Mouse (Mus musculus): ENCODE results near the gene Ppp4r2. TPM values are rescaled to one million over a fixed set of nuclear protein-coding genes. Genes with fewer than 3 reads are reported as not detected.

Ppp4r2 gene
- polyA plus RNA-seq, 1 experiment: 66.7 TPM

DNA sequence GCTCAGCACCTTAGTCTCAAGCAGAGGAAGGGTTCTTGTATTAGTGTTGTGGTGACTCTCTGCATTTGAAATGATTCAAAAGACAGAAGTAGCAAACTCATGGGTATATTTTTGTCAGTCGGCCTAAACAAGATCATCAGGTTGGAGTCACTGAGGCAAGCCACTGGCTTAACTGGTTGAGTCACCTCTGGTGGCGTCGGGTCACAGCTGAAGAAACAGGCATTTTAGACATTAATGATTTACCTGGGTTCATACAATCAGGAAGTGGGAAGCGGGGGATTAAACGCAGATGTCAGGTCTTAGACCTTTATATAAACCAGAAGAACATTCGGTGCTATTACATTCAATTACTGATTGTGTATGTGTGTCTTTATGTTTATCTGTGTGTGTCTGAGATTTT, 7.4 kb upstream of the Ppp4r2 start:
- Histone ChIP-seq H3K27ac (ENCODE audit: insufficient read depth, low read depth, low read length) (no peak overlapping the region), H3K4me1 (ENCODE audit: control insufficient read depth, insufficient read depth, low read length) (no peaks in the 10 kb centered on the region), H3K4me3 (ENCODE audit: insufficient read depth, low read length) (no peak overlapping the region)
- TF ChIP-seq CTCF (IDR thresholded peaks at IDR 0.05; ENCODE audit: low read depth, low read length) (no peak), POLR2A (IDR thresholded peaks at IDR 0.05; ENCODE audit: borderline replicate concordance, low read depth, low read length) (no peak)

DNA sequence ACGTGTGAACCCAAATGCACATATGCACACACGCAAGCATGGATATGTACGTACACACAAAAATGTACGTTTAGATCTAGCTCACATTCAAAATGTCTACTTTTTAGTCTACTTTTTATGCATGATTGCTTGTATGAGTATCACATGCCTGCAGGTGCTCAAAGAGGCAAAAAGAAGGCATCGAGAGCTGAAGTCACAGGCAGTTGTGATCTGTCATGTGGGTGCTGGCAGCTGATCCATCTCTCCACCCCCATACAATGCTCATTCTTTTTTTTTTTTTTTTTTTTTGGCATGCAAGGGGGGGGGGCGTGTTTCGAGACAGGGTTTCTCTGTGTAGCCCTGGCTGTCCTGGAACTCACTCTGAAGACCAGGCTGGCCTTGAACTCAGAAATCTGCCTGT, 4.9 kb upstream of the Ppp4r2 start:
- TF ChIP-seq POLR2A (IDR thresholded peaks at IDR 0.05; ENCODE audit: borderline replicate concordance, low read depth, low read length): no peak
- no peak for TF ChIP-seq CTCF (IDR thresholded peaks at IDR 0.05; ENCODE audit: low read depth, low read length)
- Histone ChIP-seq H3K27ac (ENCODE audit: insufficient read depth, low read depth, low read length) (no peak overlapping the region), H3K4me1 (ENCODE audit: control insufficient read depth, insufficient read depth, low read length) (peaks cover 3% of the 10 kb centered on the region), H3K4me3 (ENCODE audit: insufficient read depth, low read length) (no peak overlapping the region)

- Histone ChIP-seq H3K27ac (ENCODE audit: insufficient read depth, low read depth, low read length) (no peak overlapping the region), H3K4me3 (ENCODE audit: insufficient read depth, low read length) (no peak overlapping the region), H3K4me1 (ENCODE audit: control insufficient read depth, insufficient read depth, low read length) (peaks cover 5% of the 10 kb centered on the region)
- TF ChIP-seq POLR2A (IDR thresholded peaks at IDR 0.05; ENCODE audit: borderline replicate concordance, low read depth, low read length) (no peak), CTCF (IDR thresholded peaks at IDR 0.05; ENCODE audit: low read depth, low read length) (no peak)
Measured at GRCm38 (mm10) chr6:100829770-100830169, 3.7 kb upstream of the Ppp4r2 start.

GRCm38 (mm10) chr6:100831188-100831587, 2.2 kb upstream of the Ppp4r2 start:
- no peak overlapping the region for H3K4me3 ChIP-seq (ENCODE audit: insufficient read depth, low read length)
- TF ChIP-seq CTCF (IDR thresholded peaks at IDR 0.05; ENCODE audit: low read depth, low read length) (no peak), POLR2A (IDR thresholded peaks at IDR 0.05; ENCODE audit: borderline replicate concordance, low read depth, low read length) (no peak)
- H3K27ac ChIP-seq (ENCODE audit: insufficient read depth, low read depth, low read length): no peak overlapping the region
- H3K4me1 ChIP-seq (ENCODE audit: control insufficient read depth, insufficient read depth, low read length): peaks cover 11% of the 10 kb centered on the region

GRCm38 (mm10) chr6:100831751-100832150, 1.7 kb upstream of the Ppp4r2 start:
- TF ChIP-seq CTCF (IDR thresholded peaks at IDR 0.05; ENCODE audit: low read depth, low read length) (no peak), POLR2A (IDR thresholded peaks at IDR 0.05; ENCODE audit: borderline replicate concordance, low read depth, low read length) (no peak)
- H3K4me3 ChIP-seq (ENCODE audit: insufficient read depth, low read length): no peak overlapping the region
- peaks cover 11% of the 10 kb centered on the region for H3K4me1 ChIP-seq (ENCODE audit: control insufficient read depth, insufficient read depth, low read length)
- H3K27ac ChIP-seq (ENCODE audit: insufficient read depth, low read depth, low read length): no peak overlapping the region

DNA sequence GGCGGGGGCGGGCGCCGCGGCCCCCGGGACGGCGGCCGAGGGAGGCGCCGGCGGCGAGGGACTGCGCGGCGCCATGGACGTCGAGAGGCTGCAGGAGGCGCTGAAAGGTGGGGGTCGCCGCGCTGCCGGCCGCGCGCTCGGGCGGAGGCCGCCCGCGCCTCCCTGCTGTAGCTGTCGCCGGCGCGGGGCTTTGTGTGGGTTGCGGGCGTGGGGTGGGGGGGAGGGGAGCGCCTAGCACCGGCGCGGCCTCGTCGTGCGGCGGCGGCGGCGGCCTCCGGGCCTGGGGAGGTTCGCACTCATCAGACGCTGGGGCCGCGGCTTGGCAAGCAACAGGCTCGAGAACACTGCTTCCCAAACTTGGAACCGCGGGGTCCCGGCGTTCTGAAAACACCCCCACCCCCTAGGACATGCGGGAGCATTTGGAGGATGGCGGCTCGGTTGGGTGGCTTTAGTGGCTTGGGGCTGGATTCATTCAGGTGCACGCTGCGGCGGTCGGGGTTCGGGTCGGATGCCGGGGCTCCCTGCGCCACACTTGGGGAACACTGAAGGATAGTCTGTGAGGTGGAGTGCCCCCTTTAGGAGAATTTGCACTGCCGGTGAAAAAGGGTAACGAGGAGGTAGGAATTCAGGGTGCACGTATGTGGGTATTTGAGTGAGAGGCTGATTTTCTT, 524 bp downstream of the Ppp4r2 start:
- Histone ChIP-seq H3K27ac (ENCODE audit: insufficient read depth, low read depth, low read length) (peak overlapping the region; percentile 67), H3K4me1 (ENCODE audit: control insufficient read depth, insufficient read depth, low read length) (peaks cover 11% of the 10 kb centered on the region), H3K4me3 (ENCODE audit: insufficient read depth, low read length) (peak overlapping the region; percentile 98)
- no peak for TF ChIP-seq POLR2A (IDR thresholded peaks at IDR 0.05; ENCODE audit: borderline replicate concordance, low read depth, low read length)
- no peak for TF ChIP-seq CTCF (IDR thresholded peaks at IDR 0.05; ENCODE audit: low read depth, low read length)

GRCm38 (mm10) chr6:100834489-100835160, 1.2 kb downstream of the Ppp4r2 start:
- Histone ChIP-seq H3K4me3 (ENCODE audit: insufficient read depth, low read length) (peak overlapping the region; percentile 98), H3K4me1 (ENCODE audit: control insufficient read depth, insufficient read depth, low read length) (peaks cover 11% of the 10 kb centered on the region), H3K27ac (ENCODE audit: insufficient read depth, low read depth, low read length) (no peak overlapping the region)
- no peak for TF ChIP-seq CTCF (IDR thresholded peaks at IDR 0.05; ENCODE audit: low read depth, low read length)
- no peak for TF ChIP-seq POLR2A (IDR thresholded peaks at IDR 0.05; ENCODE audit: borderline replicate concordance, low read depth, low read length)

GRCm38 (mm10) chr6:100845058-100845457, 11.6 kb downstream of the Ppp4r2 start:
- Histone ChIP-seq H3K27ac (ENCODE audit: insufficient read depth, low read depth, low read length) (no peak overlapping the region), H3K4me3 (ENCODE audit: insufficient read depth, low read length) (no peak overlapping the region), H3K4me1 (ENCODE audit: control insufficient read depth, insufficient read depth, low read length) (peaks cover 18% of the 10 kb centered on the region)
- TF ChIP-seq CTCF (IDR thresholded peaks at IDR 0.05; ENCODE audit: low read depth, low read length): no peak
- TF ChIP-seq POLR2A (IDR thresholded peaks at IDR 0.05; ENCODE audit: borderline replicate concordance, low read depth, low read length): no peak

- Histone ChIP-seq H3K27ac (ENCODE audit: insufficient read depth, low read depth, low read length) (no peak overlapping the region), H3K4me3 (ENCODE audit: insufficient read depth, low read length) (no peak overlapping the region), H3K4me1 (ENCODE audit: control insufficient read depth, insufficient read depth, low read length) (peaks cover 35% of the 10 kb centered on the region)
- TF ChIP-seq CTCF (IDR thresholded peaks at IDR 0.05; ENCODE audit: low read depth, low read length) (no peak), POLR2A (IDR thresholded peaks at IDR 0.05; ENCODE audit: borderline replicate concordance, low read depth, low read length) (no peak)
Measured at GRCm38 (mm10) chr6:100847264-100847663, 13.8 kb downstream of the Ppp4r2 start.

DNA sequence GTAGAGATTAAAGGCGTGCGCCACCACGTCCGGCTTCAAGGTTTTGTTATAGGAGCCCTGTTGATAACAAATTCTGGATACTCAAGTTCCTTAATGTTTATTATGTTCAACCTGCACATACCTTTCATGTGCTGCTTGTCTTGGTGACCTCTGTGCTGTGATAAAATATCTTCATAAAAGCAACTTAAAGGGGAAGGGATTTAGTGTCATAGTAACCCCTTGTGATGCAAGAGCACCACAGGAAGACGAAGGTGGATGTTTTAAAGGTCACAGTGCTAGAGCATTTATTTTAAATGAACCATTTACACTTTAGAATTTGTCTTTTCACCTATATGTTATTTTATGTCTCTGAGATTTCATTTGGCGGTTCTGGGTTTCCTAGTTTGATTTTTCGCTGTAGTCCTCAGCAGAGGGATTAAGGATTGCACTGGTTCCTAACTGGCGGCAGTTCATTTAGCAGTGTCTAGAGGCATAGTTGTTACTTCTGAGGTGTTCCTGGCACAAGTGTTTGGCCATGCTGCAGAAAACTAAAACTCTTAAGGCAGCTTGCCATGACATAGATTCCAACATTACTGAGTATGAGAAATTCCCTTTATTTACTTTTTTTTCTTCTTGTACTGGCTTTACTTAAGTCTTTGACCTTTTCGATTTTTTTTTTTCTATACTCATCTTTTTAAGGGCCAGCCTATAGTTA, 15.4 kb downstream of the Ppp4r2 start:
- no peak overlapping the region for H3K4me3 ChIP-seq (ENCODE audit: insufficient read depth, low read length)
- H3K4me1 ChIP-seq (ENCODE audit: control insufficient read depth, insufficient read depth, low read length): peaks cover 33% of the 10 kb centered on the region
- TF ChIP-seq POLR2A (IDR thresholded peaks at IDR 0.05; ENCODE audit: borderline replicate concordance, low read depth, low read length): no peak
- no peak for TF ChIP-seq CTCF (IDR thresholded peaks at IDR 0.05; ENCODE audit: low read depth, low read length)
- no peak overlapping the region for H3K27ac ChIP-seq (ENCODE audit: insufficient read depth, low read depth, low read length)
